Mouse (Mus musculus): Measurements from ENCODE around the gene Fam160a1.

- TF ChIP-seq CTCF (IDR thresholded peaks at IDR 0.05; ENCODE audit: low read depth): no peak
- TF ChIP-seq EP300 (IDR thresholded peaks at IDR 0.05; ENCODE audit: low read depth): no peak
These were observed 39.7 kb downstream of the Fam160a1 start for GRCm38 (mm10) chr3:85777356-85777755.
